Mouse (Mus musculus) kidney, postnatal 14 days (tissue): ENCODE data around the gene Cachd1.

Source experiments
- DNase-seq: peaks from one replicate; pipeline ENCODE4 v3.0.0; 2022; ENCODE audit warnings: mixed read lengths

The Cachd1 gene

DNA sequence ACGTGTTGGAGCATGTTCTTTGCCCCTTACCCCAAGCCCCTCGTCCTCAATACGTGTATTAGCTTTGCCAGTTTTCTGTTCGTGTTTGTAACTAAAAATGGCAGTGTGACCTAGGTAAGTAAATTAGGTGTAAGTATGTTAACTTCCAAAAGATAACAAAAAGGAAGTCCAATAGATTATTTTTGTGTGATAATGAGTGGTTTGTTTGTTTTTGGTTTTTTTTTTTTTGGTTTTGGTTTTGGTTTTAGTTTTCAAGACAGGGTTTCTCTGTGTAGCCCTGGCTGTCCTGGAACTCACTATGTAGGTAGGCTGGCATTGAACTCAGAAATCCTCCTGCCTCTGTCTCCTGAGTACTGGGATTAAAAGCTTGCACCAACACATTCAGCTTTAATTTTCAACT lies 295.1 kb downstream of the Cachd1 start:
- DNase-seq = no peak

DNA sequence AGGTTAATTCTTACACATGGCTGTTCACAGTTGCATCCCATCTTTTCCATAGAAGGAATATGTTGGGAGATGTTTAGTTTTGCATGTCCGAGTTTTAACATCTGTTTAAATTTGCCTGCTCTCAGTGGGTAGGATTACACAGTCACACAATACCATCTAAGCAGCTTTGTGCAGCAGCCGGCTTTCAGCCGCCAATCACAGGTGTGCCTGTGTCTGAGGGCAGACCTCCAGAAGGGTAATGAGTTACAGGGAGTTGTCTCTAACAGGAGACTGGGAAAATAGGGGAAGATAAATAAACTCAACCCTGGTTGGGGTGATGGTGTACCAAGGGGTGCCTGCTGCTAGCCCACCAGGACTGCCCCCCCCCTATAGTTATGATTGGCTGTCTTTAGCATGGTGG lies 299.9 kb downstream of the Cachd1 start:
- no peak for DNase-seq
